Mouse (Mus musculus) gastrocnemius, postnatal 14 days (tissue): ENCODE results near the gene Wfdc3. TPM values are rescaled to one million over a fixed set of nuclear protein-coding genes. Genes with fewer than 3 reads are reported as not detected.

Experiments
- DNase-seq: peaks from one replicate; pipeline ENCODE4 v3.0.0; 2021; ENCODE audit warnings: mixed read lengths
- intact Hi-C: fragments of 180-260 bp; cut with DNase I; formaldehyde crosslinking; loops from one replicate; pipeline ENCODE4 v1.15.1; 2025; ENCODE audit warnings: low total_unique reads
- total RNA-seq, 2 experiments: library from RNA; stranded (reverse); gene quantifications; 2 replicates each; pipeline ENCODE4 v1.2.3; 2021

Wfdc3 gene
- total RNA-seq, 2 experiments from 2014 or later = not detected

DNA sequence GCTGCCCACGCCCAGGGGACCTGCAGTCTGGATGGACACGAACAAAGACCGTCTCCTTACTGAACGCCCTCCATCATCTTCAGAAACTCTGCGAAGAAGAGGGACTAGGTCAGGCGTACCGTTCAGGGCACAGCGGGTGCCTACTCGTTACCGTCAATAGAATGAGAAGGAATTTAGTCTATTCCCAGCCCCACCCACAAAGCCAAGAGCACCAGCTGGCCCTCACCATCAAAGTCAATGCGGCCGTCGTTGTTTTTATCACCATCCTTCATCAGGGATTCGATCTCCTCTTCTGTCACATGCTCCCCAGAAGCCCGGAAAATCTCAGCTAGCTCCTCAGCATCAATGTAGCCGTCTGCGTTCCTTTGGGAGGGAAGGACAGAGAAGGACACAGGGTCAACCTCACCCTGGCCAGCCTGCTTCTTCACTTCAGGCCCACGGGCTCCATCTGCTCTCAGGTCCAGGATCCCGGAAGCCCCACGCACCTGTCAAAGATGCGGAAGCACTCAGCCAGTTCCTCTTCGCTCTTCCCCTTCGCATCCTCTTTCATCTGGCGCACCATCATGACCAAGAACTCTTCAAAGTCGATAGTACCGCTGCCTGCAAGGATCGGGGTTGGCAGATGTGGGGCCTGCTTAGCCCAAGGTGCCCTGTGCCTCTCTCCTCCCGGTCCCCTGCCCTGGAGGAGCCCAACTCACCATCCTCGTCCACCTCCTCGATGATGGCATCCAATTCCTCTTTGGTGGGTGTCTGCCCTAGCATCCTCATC lies 31.7 kb upstream of the Wfdc3 start:
- DNase-seq = no peak
- intact Hi-C loops = no loop called here

GRCm38 (mm10) chr2:164776801-164777200 lies 31.1 kb upstream of the Wfdc3 start:
- DNase-seq = no peak
- intact Hi-C loops = no loop called here

- no peak for DNase-seq
- intact Hi-C loops = no loop called here
Measured at GRCm38 (mm10) chr2:164776130-164776529, 30.4 kb upstream of the Wfdc3 start.

DNA sequence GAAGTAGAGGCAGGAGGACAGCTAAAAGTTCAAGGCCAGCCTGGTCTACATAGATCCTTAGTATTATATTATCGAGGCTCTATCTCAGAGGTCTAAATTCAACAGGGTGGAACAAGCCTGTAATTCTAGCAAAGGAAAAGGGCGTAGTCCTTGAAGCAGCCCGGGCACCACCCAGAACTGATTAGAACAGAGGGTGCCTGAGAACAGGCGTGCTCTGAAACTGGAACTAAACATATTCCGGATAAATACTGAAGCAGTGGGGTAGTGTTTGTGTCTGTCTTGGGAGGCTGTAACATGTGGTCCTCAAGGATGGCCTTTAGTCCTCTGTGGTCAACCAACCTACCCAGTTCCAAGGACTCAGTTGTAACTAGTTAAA lies 28.2 kb upstream of the Wfdc3 start:
- DNase-seq = no peak

GRCm38 (mm10) chr2:164773229-164773988 lies 27.7 kb upstream of the Wfdc3 start:
- intact Hi-C loops = no loop called here
- DNase-seq = no peak

More for the DNA sequence above, 28.2 kb upstream of the Wfdc3 start:
- intact Hi-C loops = no loop called here

GRCm38 (mm10) chr2:164771123-164771522 lies 25.4 kb upstream of the Wfdc3 start:
- intact Hi-C loops = no loop called here
- DNase-seq = no peak

DNA sequence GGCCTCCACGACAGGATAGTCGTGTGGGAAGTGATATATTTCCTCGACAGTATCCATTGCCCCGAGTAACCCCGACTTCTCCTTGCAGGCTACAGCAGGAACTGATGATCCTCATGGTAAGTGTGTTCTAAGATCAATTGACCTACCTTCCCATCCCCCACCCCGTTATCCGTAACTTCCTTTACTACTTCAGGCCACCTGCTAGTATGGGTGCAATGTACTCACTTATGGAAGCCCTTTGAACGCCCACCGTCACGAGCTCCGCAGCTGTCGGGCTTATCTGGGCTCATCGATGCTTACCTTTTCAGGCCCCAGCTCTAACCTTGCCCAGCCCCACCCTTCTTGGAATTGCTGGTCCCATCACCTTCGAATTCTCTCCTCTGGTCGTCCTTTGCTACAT lies 24.5 kb upstream of the Wfdc3 start:
- DNase-seq = no peak
- intact Hi-C loops = no loop called here

- intact Hi-C loops = no loop called here
- DNase-seq = peak; percentile 97
Measured at GRCm38 (mm10) chr2:164769258-164770037, 23.7 kb upstream of the Wfdc3 start, which contains the start of gene Ube2c. TSS of gene Ube2c (plus strand) at chr2:164769898.

DNA sequence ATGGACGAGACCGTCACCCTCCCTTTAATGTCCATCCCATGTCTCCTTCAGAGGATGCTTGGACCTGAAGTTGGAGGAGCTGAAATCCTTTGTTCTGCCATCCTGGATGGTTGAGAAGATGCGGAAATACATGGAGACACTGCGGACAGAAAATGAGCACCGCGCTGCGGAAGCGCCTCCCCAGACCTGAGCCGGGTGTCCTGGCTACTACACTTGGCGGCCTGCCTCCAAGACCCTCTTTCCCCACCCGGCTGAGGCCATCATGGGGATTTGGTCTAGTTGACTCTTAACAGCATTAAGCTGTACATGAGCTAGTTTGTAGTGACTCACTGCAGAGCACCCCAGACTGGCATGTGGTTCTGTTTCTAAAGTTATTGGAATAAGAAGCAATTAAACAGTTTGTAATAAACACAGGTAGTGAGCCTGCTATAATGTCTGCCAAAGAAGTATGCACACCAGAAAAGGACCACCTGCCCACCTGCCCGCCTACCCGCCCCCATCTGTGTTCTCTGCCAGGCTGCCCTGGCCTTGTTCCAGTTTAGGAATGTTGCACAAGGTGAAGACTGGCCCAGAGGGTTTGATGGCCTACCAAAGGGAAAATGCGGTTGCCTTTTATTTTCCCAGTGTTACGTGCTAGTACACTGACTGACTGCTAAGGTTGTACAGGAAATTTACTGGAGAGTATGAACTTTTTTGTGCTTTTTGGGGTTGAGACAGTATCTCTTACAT lies 22.2 kb upstream of the Wfdc3 start:
- DNase-seq = no peak
- intact Hi-C loops = no loop called here

DNA sequence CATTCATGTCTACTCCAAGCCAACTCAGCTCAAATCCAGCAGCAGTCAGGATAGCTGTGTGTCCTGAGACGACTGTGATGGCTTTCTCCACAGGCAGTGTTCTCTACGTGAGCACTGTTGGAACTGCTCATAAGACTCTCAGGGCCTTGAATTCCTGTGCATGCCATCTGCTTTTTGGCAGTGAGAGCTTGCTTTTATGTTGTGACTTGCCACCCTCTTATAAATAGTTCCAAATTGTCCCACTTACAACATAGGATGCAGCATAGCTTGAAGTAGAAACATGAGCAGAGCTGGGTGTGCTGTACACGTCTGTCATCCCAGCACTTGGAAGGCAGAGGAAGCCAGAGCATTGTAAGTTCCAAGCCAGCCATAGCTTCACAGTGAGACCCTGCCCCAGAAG lies 20.1 kb upstream of the Wfdc3 start:
- no peak for DNase-seq
- intact Hi-C loops = no loop called here

GRCm38 (mm10) chr2:164762593-164762992 lies 16.9 kb upstream of the Wfdc3 start:
- intact Hi-C loops = no loop called here
- no peak for DNase-seq

- no peak for DNase-seq
Measured at GRCm38 (mm10) chr2:164761971-164762370, 16.2 kb upstream of the Wfdc3 start.

DNA sequence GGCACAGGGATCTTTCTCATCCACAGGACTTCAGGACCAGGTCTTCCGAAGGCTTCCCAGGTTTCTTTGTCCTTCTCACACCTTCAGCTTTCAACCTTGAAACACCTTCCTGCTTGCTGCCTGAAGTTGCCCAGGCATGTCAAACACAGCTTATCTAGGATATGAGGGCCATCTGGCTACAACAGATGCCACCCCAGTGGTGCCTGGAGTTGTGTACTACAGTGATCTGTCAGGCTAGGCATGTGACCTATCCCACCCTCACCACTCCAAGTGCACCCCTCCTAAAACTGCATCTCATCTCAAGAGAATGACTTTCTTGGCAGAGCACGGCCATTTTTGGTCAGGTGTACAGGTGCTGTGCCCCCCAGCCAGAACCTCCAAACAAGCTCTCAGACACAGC lies 15.8 kb upstream of the Wfdc3 start:
- no peak for DNase-seq
- intact Hi-C loops = no loop called here

More at GRCm38 (mm10) chr2:164761971-164762370, 16.2 kb upstream of the Wfdc3 start:
- intact Hi-C loops = no loop called here

- intact Hi-C loops = no loop called here
- DNase-seq = no peak
Measured at GRCm38 (mm10) chr2:164760059-164760833, 14.5 kb upstream of the Wfdc3 start.

DNA sequence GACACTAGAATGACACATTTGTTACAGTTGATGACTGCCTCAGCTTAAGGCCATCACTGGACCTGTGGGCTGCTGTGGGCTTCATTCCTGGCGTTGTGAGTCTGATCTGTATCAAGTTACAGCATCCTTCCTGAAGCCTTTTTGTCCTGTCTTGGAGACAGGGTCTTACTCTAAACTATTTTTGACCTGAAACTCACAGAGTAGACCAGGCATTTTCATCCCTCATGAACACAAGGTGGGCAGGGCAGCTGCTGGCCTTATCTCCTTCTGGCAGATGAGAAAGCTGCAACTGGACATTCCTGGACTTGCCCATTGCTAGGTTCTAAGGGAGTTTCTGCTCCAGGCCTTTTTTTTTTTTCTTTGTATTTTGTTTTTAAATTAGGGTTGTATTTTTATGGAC lies 13.0 kb upstream of the Wfdc3 start:
- DNase-seq = no peak
- intact Hi-C loops = no loop called here

DNA sequence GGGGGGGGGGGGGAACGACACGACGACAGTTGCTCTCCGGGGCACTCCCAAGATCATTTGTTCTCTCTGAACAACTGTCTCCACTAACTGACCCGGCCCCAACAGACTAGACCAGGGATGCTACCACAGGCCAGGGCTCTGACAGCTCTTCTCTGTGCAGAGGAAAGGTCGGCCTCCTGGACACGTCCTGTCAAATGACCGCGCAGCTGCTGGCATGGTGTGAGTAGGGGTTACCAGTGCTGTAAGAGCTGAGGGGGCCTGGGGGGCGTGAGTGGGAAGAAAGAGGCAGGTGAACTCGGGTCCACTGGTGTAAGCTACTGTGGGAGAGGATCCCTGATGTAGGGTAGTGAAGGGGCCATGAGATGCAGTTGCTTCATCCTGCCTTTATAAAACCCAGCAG lies 12.1 kb upstream of the Wfdc3 start:
- intact Hi-C loops = no loop called here
- no peak for DNase-seq

DNA sequence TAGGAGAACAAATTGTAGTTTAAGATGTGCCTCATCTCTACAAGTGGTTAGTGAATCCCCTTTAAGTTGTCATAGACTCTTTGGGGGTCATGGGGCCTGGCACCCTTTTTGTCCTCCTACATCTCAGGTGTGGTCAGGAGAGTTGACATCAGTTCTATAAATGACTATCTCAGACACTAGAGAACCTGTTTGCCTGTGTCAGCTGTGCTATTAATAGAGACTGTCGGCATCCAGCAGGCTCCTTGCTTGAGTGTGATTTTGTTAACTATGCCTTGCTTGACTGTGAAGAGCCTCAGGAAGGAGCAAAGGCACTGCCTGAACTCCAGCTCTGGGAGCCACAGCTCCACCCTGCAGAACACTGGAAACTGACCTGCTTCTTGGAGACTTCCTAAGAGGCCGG lies 9.1 kb upstream of the Wfdc3 start:
- no peak for DNase-seq
- intact Hi-C loops = no loop called here

DNA sequence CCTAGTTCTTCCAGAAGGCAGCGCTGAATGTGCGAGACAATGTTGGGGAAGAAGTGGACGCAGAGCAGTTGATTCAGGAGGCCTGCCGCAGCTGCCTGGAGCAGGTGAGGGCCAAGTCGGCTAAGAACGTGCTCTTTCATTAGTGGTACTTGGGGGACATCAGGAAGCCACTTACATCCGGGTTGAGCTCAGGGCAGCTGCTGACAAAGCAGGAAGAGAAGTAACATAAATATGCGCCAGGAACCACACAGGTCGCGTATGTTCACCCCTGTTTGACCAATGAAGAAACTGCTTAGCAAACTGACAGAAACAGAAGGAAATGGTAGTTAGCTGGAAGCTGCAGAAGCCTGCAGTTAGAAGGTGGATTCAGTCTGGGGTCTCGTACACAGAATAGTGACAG lies 8.4 kb upstream of the Wfdc3 start:
- intact Hi-C loops = no loop called here
- DNase-seq = no peak

DNA sequence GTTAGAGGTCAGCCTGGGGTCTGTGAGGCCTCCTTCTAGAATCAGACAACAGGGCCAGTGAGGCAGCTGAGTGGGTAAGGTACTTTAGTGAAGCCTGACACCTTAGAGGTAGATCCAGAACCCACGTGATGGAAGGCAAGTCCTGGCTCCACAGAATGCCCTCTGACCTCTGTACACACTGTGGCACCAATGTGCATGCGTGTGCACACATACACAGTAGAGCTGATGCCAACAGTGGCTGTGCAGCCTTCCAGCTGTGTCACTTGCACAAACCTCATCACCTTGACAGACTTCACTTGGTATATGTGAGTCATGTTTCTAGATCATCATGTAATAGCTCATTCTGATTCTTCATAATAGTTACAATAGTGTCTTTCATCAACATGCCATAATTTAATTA lies 6.7 kb upstream of the Wfdc3 start:
- no peak for DNase-seq

More for the DNA sequence above, 6.7 kb upstream of the Wfdc3 start:
- intact Hi-C loops = no loop called here
